Mouse (Mus musculus) cerebellum, adult 18-20 months (tissue): ENCODE measurements around the gene Arhgap44.
A peak's percentile ranks its signal among the peaks of the same experiment; 100 is the strongest.

ENCODE experiments used
- DNase-seq, 2 experiments: peaks; one replicate each; pipeline ENCODE4 v3.0.0; 2021

Arhgap44 gene

GRCm38 (mm10) chr11:65135251-65135739 is 27.5 kb downstream of the Arhgap44 start:
- peak; percentile 65 to 72 for DNase-seq

GRCm38 (mm10) chr11:65133661-65134060 is 29.1 kb downstream of the Arhgap44 start:
- no peak for DNase-seq

- DNase-seq: no peak
Measured at GRCm38 (mm10) chr11:65129110-65129509, 33.7 kb downstream of the Arhgap44 start.

- DNase-seq: no peak
Measured at GRCm38 (mm10) chr11:65128666-65129065, 34.1 kb downstream of the Arhgap44 start.

- DNase-seq: peak; percentile 48 to 59
Measured at GRCm38 (mm10) chr11:65126566-65126965, 36.2 kb downstream of the Arhgap44 start.

- DNase-seq: peak; percentile 56 to 61
Measured at GRCm38 (mm10) chr11:65124913-65125418, 37.8 kb downstream of the Arhgap44 start.

- DNase-seq: no peak
Measured at GRCm38 (mm10) chr11:65120276-65120675, 42.5 kb downstream of the Arhgap44 start.

- no peak for DNase-seq
Measured at GRCm38 (mm10) chr11:65115811-65116210, 47.0 kb downstream of the Arhgap44 start.

- DNase-seq: no peak
Measured at GRCm38 (mm10) chr11:65112086-65112485, 50.7 kb downstream of the Arhgap44 start.

- peak in 1 of 2 experiments; percentile 53 for DNase-seq
Measured at GRCm38 (mm10) chr11:65111651-65112050, 51.1 kb downstream of the Arhgap44 start.

- no peak for DNase-seq
Measured at GRCm38 (mm10) chr11:65110058-65110457, 52.7 kb downstream of the Arhgap44 start.

- peak; percentile 58 to 66 for DNase-seq
Measured at GRCm38 (mm10) chr11:65107734-65108171, 55.0 kb downstream of the Arhgap44 start.

GRCm38 (mm10) chr11:65107151-65107550 is 55.6 kb downstream of the Arhgap44 start:
- DNase-seq: no peak

- peak; percentile 82 for DNase-seq
Measured at GRCm38 (mm10) chr11:65104076-65104475, 58.7 kb downstream of the Arhgap44 start.

GRCm38 (mm10) chr11:65101206-65101605 is 61.6 kb downstream of the Arhgap44 start:
- no peak for DNase-seq

- no peak for DNase-seq
Measured at GRCm38 (mm10) chr11:65100031-65100430, 62.7 kb downstream of the Arhgap44 start.

- DNase-seq: no peak
Measured at GRCm38 (mm10) chr11:65097526-65098070, 65.2 kb downstream of the Arhgap44 start.

GRCm38 (mm10) chr11:65096866-65097265 is 65.9 kb downstream of the Arhgap44 start:
- DNase-seq: no peak

- DNase-seq: no peak
Measured at GRCm38 (mm10) chr11:65092851-65093250, 69.9 kb downstream of the Arhgap44 start.

GRCm38 (mm10) chr11:65090386-65090785 is 72.4 kb downstream of the Arhgap44 start:
- no peak for DNase-seq

- DNase-seq: no peak
Measured at GRCm38 (mm10) chr11:65089982-65090381, 72.8 kb downstream of the Arhgap44 start.

- peak; percentile 51 to 54 for DNase-seq
Measured at GRCm38 (mm10) chr11:65089282-65089681, 73.5 kb downstream of the Arhgap44 start.

GRCm38 (mm10) chr11:65088451-65089222 is 74.1 kb downstream of the Arhgap44 start:
- DNase-seq: peak; percentile 75 to 84

- no peak for DNase-seq
Measured at GRCm38 (mm10) chr11:65080761-65081160, 82.0 kb downstream of the Arhgap44 start.
